Mouse (Mus musculus) liver, embryonic 13.5 days (tissue): ENCODE measurements at regions not wholly inside any gene's neighbourhood (a gene's known extent, or its start where the extent isn't known, plus 50 kb on each side); places are given as distances from the start of the nearest gene placed in this dataset.
A peak's percentile ranks its signal among the peaks of the same experiment; 100 is the strongest.

ENCODE experiments used
- ATAC-seq: fragments of 200-750 bp; cut with Nextera tagmentation; 2 replicates; pipeline ENCODE4 v1.8.0; 2017; ENCODE audit warnings: low read depth, mild to moderate bottlenecking, moderate number of reproducible peaks, moderate library complexity
- DNase-seq: peaks from one replicate; pipeline ENCODE4 v3.0.0; 2022
- H3K27ac ChIP-seq: fragments of 300-500 bp; sonication (generic); 2 replicates; pipeline ENCODE4 v1.5.1; 2015; ENCODE audit warnings: moderate library complexity, mild to moderate bottlenecking, inconsistent platforms
- H3K27me3 ChIP-seq: fragments of 300-500 bp; sonication (generic); 2 replicates; pipeline ENCODE4 v1.6.1; 2015; ENCODE audit warnings: mild to moderate bottlenecking, inconsistent platforms
- H3K36me3 ChIP-seq: fragments of 300-500 bp; sonication (generic); 2 replicates; pipeline ENCODE4 v1.6.1; 2015; ENCODE audit warnings: mild to moderate bottlenecking, inconsistent platforms
- H3K4me1 ChIP-seq: fragments of 300-500 bp; sonication (generic); replicated peaks from 2 replicates; pipeline ENCODE4 v1.6.1; 2015; ENCODE audit warnings: inconsistent platforms
- H3K4me2 ChIP-seq: fragments of 300-500 bp; sonication (generic); 2 replicates; pipeline ENCODE4 v1.6.1; 2015; ENCODE audit warnings: inconsistent platforms, mild to moderate bottlenecking, moderate library complexity
- H3K4me3 ChIP-seq: fragments of 300-500 bp; sonication (generic); replicated peaks from 2 replicates; pipeline ENCODE4 v1.5.1; 2015; ENCODE audit warnings: mild to moderate bottlenecking, inconsistent platforms
- H3K9ac ChIP-seq: fragments of 300-500 bp; sonication (generic); 2 replicates; pipeline ENCODE4 v1.6.1; 2015; ENCODE audit warnings: mild to moderate bottlenecking, inconsistent platforms
- H3K9me3 ChIP-seq: fragments of 300-500 bp; sonication (generic); replicated peaks from 2 replicates; pipeline ENCODE4 v1.6.1; 2016; ENCODE audit warnings: inconsistent platforms
- WGBS: fragments of 180-500 bp; shearing (Covaris S2); methylation state at CpG from one replicate; pipeline ENCODE4 v1.1.7; 2015; ENCODE audit not compliant: insufficient replicate concordance; 5-methylcytosine and 5-hydroxymethylcytosine counted together

DNA sequence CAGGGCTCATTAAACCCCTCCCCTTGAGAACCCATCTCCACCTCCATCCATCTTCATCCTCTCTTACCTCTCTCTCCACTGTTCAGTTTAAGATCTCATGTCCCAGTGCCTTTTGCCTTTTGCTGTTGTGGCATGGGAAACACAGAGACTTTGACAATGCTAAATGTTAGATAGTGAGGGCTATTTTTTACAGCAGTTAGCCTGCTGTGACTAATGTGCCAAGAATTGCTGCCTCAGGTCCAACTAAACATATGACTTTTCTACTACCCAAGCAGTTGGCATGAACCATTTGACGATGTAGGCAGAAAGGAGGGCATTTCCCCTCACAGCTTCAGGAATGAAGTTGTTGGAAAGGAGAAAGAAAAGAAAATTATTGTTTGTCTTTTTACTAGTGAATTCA lies 389.6 kb downstream of the Lpin1 start:
- H3K27me3 ChIP-seq, result no peaks in the 10 kb centered on the region
- 59% methylated on average over 1 of the region's 1 CpGs for WGBS

GRCm38 (mm10) chr12:16220561-16220960 lies 390.2 kb downstream of the Lpin1 start:
- DNase-seq (no peak), ATAC-seq (no peak)
- no peak overlapping the region for H3K4me2 ChIP-seq
- no peaks in the 10 kb centered on the region for H3K4me1 ChIP-seq
- WGBS, result 70% methylated on average over 3 of the region's 3 CpGs
- H3K9me3 ChIP-seq, result no peaks in the 10 kb centered on the region
- H3K27me3 ChIP-seq, result no peaks in the 10 kb centered on the region
- no peaks in the 10 kb centered on the region for H3K36me3 ChIP-seq
- H3K9ac ChIP-seq, result no peak overlapping the region
- H3K4me3 ChIP-seq, result no peak overlapping the region
- no peak overlapping the region for H3K27ac ChIP-seq

More for the DNA sequence above, 389.6 kb downstream of the Lpin1 start:
- H3K36me3 ChIP-seq, result no peaks in the 10 kb centered on the region
- H3K9me3 ChIP-seq, result no peaks in the 10 kb centered on the region
- no peak overlapping the region for H3K4me2 ChIP-seq
- no peak overlapping the region for H3K4me3 ChIP-seq
- H3K27ac ChIP-seq, result no peak overlapping the region
- H3K4me1 ChIP-seq, result peaks cover 5% of the 10 kb centered on the region; the same call in 1 of the 2 replicates
- H3K9ac ChIP-seq, result no peak overlapping the region
- ATAC-seq (no peak), DNase-seq (no peak)

DNA sequence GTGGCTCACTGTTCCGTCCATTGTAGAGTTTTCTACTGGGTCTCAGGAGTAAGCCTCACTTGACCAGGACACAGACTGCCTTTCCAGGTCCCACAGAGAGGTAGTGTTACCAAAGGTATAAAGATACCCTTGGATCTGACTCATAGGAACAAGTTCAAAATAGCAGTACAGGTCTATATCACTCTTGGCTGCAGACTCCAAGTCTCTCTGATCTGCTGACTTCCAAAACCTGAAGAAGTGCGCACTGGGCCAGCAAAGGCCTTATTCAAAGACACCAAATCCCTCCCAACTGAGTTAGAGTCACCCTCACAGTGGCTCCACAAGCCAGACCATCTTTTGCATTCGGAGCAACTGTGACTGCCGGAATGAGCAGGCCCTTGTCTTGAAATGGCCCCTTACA lies 391.9 kb downstream of the Lpin1 start:
- no peaks in the 10 kb centered on the region for H3K4me1 ChIP-seq
- no peak overlapping the region for H3K27ac ChIP-seq
- WGBS, result 77% methylated on average over 4 of the region's 4 CpGs
- H3K4me2 ChIP-seq, result no peak overlapping the region
- no peak overlapping the region for H3K9ac ChIP-seq
- no peak for DNase-seq
- no peaks in the 10 kb centered on the region for H3K9me3 ChIP-seq
- no peak overlapping the region for H3K4me3 ChIP-seq
- no peaks in the 10 kb centered on the region for H3K36me3 ChIP-seq
- ATAC-seq, result no peak
- H3K27me3 ChIP-seq, result no peaks in the 10 kb centered on the region

DNA sequence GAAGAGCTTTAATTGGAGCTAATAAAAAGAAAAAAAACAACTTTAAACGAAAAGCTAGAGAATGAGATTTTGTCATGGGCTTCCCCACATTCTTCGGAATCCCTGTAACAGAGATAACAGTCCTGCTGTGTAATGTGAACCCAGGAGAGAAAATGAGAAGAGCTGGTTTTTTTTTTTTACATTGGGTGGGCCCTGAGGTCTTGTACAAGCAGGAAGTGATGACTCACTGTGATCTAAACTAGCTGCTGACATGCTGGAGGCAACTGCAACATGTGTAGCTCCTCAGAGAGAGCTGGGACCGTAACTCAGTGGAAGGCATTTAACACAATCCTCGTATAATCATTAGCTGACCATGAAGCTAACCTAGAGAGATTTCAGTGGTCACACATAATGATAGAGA lies 393.8 kb upstream of the Trib2 start:
- no peaks in the 10 kb centered on the region for H3K9me3 ChIP-seq
- no peaks in the 10 kb centered on the region for H3K36me3 ChIP-seq
- no peak overlapping the region for H3K9ac ChIP-seq
- no peak overlapping the region for H3K4me2 ChIP-seq
- H3K27ac ChIP-seq, result no peak overlapping the region
- DNase-seq (no peak), ATAC-seq (no peak)
- WGBS, result 13% methylated on average over 4 of the region's 4 CpGs
- peaks cover 3% of the 10 kb centered on the region; the same call in 1 of the 2 replicates for H3K4me1 ChIP-seq
- no peaks in the 10 kb centered on the region for H3K27me3 ChIP-seq
- no peak overlapping the region for H3K4me3 ChIP-seq

- Histone ChIP-seq H3K4me2 (no peak overlapping the region), H3K4me3 (no peak overlapping the region), H3K27me3 (no peaks in the 10 kb centered on the region), H3K36me3 (no peaks in the 10 kb centered on the region), H3K4me1 (peaks cover 3% of the 10 kb centered on the region; the same call in 1 of the 2 replicates), H3K9me3 (no peaks in the 10 kb centered on the region), H3K27ac (no peak overlapping the region), H3K9ac (no peak overlapping the region)
- WGBS, result 43% methylated on average over 2 of the region's 2 CpGs
- ATAC-seq, result no peak
- no peak for DNase-seq
These were observed 393.4 kb upstream of the Trib2 start for GRCm38 (mm10) chr12:16210111-16210510.

DNA sequence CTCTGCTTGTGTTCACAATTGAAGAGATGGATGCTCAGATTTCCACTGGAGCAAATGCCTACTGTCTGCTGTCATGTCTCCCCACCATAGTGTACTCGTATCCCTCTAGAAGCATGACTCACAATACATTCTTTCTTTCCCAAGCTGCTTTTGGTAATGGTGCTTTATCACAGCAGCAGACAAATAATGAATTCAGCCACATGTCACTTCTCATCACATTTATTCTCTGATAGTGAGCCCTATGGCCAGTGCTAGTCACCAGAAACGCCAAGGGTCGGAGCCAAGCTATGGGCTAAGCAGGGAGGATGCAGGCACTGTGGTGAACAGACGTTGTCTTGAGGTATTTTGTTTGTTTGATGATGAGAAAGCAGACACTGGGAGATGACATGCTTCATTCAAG lies 388.2 kb upstream of the Trib2 start:
- 64% methylated on average over 4 of the region's 4 CpGs for WGBS
- Histone ChIP-seq H3K36me3 (no peaks in the 10 kb centered on the region), H3K4me3 (no peak overlapping the region), H3K27ac (no peak overlapping the region), H3K27me3 (no peaks in the 10 kb centered on the region), H3K9me3 (no peaks in the 10 kb centered on the region), H3K9ac (no peak overlapping the region), H3K4me2 (no peak overlapping the region), H3K4me1 (no peaks in the 10 kb centered on the region)
- DNase-seq (no peak), ATAC-seq (no peak)

DNA sequence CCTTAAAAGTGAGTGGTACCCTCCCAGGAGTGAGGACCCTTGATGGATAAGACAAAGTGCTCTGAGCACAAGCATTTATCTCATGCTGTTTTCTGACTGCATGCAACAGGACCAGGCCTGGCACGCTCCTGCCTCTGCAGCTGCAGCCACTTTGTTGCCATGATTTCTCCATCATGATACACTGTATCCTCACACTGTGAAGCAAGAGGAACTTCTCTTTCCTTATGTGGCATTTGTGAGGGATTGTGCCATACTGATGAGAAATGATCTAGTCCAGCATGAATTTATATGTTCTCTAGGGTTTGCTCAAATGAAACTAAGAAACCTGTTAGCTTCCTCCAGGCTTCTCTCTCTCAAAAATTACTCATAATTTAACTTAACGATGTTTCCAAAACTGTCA lies 380.2 kb upstream of the Trib2 start:
- Histone ChIP-seq H3K27ac (no peak overlapping the region), H3K4me3 (no peak overlapping the region), H3K27me3 (no peaks in the 10 kb centered on the region), H3K4me1 (no peaks in the 10 kb centered on the region), H3K36me3 (no peaks in the 10 kb centered on the region), H3K9me3 (no peaks in the 10 kb centered on the region), H3K4me2 (no peak overlapping the region), H3K9ac (no peak overlapping the region)
- DNase-seq (no peak), ATAC-seq (no peak)
- 60% methylated on average over 2 of the region's 2 CpGs for whole genome bisulfite sequencing

DNA sequence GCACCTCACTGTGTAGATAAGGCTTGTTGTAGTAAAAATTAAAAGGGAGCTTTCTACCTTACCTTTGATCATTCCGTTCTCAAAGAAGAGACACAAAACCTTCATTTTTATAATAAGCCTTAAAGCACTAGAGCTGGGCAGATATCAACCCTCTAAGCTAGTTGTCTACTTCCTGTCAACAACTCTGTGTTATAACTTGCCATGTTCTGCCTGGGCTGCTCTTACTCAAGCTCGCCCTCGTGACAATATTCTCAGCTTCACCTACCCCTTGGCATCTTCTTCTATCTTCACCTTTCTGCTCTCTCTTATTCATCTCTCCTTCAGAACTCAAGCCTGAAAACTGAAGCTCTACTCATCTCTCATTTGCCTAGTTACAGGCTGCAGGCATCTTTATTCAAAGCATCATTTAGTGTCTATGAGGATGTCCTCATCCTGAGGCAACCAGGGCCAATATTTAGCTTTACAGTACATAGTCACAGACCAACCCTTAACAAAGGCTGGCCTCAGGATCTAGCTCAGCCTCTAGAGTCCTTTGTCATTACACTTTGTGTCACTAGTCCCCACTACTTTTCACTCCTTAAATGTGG lies 375.2 kb upstream of the Trib2 start:
- H3K36me3 ChIP-seq, result no peaks in the 10 kb centered on the region
- no peaks in the 10 kb centered on the region for H3K9me3 ChIP-seq
- H3K9ac ChIP-seq, result no peak overlapping the region
- H3K4me2 ChIP-seq, result no peak overlapping the region
- H3K27me3 ChIP-seq, result no peaks in the 10 kb centered on the region
- no peak for ATAC-seq
- H3K4me1 ChIP-seq, result no peaks in the 10 kb centered on the region
- WGBS, result 63% methylated on average over 3 of the region's 3 CpGs
- DNase-seq, result no peak
- H3K27ac ChIP-seq, result no peak overlapping the region
- H3K4me3 ChIP-seq, result no peak overlapping the region

- DNase-seq (no peak), ATAC-seq (no peak)
- Histone ChIP-seq H3K9me3 (no peaks in the 10 kb centered on the region), H3K4me1 (peaks cover 8% of the 10 kb centered on the region), H3K36me3 (no peaks in the 10 kb centered on the region), H3K4me2 (no peak overlapping the region), H3K9ac (no peak overlapping the region), H3K27ac (no peak overlapping the region), H3K27me3 (no peaks in the 10 kb centered on the region), H3K4me3 (no peak overlapping the region)
- WGBS, result 44% methylated on average over 3 of the region's 3 CpGs
These were observed 374.0 kb upstream of the Trib2 start for GRCm38 (mm10) chr12:16190706-16191105.

- Histone ChIP-seq H3K36me3 (no peaks in the 10 kb centered on the region), H3K27me3 (no peaks in the 10 kb centered on the region), H3K9me3 (no peaks in the 10 kb centered on the region), H3K4me3 (no peak overlapping the region), H3K4me2 (no peak overlapping the region), H3K27ac (no peak overlapping the region), H3K4me1 (peaks cover 17% of the 10 kb centered on the region), H3K9ac (no peak overlapping the region)
- DNase-seq (no peak), ATAC-seq (no peak)
These were observed 372.7 kb upstream of the Trib2 start for GRCm38 (mm10) chr12:16189441-16189840.

- Histone ChIP-seq H3K27me3 (no peaks in the 10 kb centered on the region), H3K4me3 (no peak overlapping the region), H3K36me3 (no peaks in the 10 kb centered on the region), H3K27ac (no peak overlapping the region), H3K9me3 (no peaks in the 10 kb centered on the region), H3K4me2 (peak overlapping the region; percentile 48), H3K4me1 (peaks cover 17% of the 10 kb centered on the region), H3K9ac (no peak overlapping the region)
- DNase-seq, result no peak
- no peak for ATAC-seq
- WGBS, result 25% methylated on average over 12 of the region's 12 CpGs
These were observed 369.3 kb upstream of the Trib2 start for GRCm38 (mm10) chr12:16185976-16186515.

DNA sequence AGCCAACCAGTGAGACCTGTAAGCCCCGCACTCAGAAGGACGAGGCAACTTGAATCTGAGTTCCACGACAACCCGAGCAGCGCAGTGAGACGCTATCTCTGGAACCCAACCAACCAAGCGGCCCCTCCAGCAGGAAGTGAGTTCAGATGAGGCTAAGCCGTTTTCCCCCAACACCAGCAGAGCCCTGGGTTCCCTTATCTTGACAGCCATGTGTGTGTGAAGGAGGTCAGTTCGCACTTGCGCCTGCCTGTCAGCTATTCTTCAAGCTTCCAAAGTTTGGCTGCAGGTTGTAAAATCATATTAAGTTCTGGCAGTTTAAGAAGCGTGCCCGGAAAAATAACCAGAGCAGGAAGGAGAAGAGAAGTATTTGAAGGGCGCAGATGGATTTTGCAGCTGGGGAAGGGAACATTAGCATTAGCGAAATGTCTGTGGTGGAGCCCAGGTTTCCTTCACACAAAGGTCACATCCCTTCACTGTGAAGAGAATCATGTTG lies 368.8 kb upstream of the Trib2 start:
- Histone ChIP-seq H3K4me2 (peak overlapping the region; percentile 48), H3K27me3 (no peaks in the 10 kb centered on the region), H3K36me3 (no peaks in the 10 kb centered on the region), H3K27ac (no peak overlapping the region), H3K4me3 (no peak overlapping the region), H3K4me1 (peaks cover 17% of the 10 kb centered on the region), H3K9ac (no peak overlapping the region), H3K9me3 (no peaks in the 10 kb centered on the region)
- WGBS, result 4% methylated on average over 14 of the region's 14 CpGs
- peak; percentile 88 for ATAC-seq
- peak; percentile 45 for DNase-seq
